Mouse (Mus musculus) liver, postnatal 0 days (tissue): ENCODE results near the gene Cryaa.

Experiments used
- CTCF ChIP-seq: sonication (generic); IDR thresholded peaks from 2 replicates; pipeline ENCODE4 v1.5.1; 2016; ENCODE audit warnings: antibody characterized with exemption, low read depth
- EP300 ChIP-seq: IDR thresholded peaks from 2 replicates; pipeline ENCODE4 v1.6.1; 2016; ENCODE audit warnings: antibody characterized with exemption, low read depth, mild to moderate bottlenecking

DNA sequence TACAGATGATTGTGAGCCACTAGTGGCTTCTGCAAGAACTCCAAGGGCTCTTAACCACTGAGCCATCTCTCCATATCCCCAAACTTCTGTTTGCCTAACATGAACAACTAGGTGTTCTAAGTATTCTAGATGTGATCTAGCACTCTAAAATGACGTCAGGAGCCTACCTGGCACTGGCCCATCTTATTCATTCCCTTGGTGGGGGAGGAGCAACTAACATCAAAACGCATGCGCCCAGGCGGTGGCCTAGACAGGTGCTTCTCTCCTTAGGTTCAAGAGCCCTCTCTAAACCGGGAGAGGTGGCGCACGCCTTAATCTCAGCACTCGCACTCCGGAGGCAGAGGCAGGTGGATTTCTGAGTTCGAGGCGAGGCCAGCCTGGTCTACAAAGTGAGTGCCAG lies 41.8 kb upstream of the Cryaa start:
- TF ChIP-seq CTCF (no peak), EP300 (no peak)
